Mouse (Mus musculus) liver, embryonic 15.5 days (tissue): ENCODE data around the gene Atpif1. TPM values are rescaled to one million over a fixed set of nuclear protein-coding genes. Genes with fewer than 3 reads are reported as not detected.
"Not testable (repeated sequence)": the region's sequence is repeated elsewhere in the genome, so short reads cannot be mapped to it uniquely, and the experiment has no call there.

Experiments used
- ATAC-seq: fragments of 200-750 bp; cut with Nextera tagmentation; 2 replicates; pipeline ENCODE4 v1.8.0; 2017; ENCODE audit warnings: moderate number of reproducible peaks, mild to moderate bottlenecking, moderate library complexity; ENCODE audit not compliant: insufficient read depth
- H3K27ac ChIP-seq: fragments of 300-500 bp; sonication (generic); replicated peaks from 2 replicates; pipeline ENCODE4 v1.5.1; 2015; ENCODE audit warnings: mild to moderate bottlenecking, inconsistent platforms
- H3K27me3 ChIP-seq: fragments of 300-500 bp; sonication (generic); 2 replicates; pipeline ENCODE4 v1.6.1; 2015; ENCODE audit warnings: mild to moderate bottlenecking, inconsistent platforms
- H3K36me3 ChIP-seq: fragments of 300-500 bp; sonication (generic); replicated peaks from 2 replicates; pipeline ENCODE4 v1.6.1; 2015; ENCODE audit warnings: moderate library complexity, mild to moderate bottlenecking, inconsistent platforms
- H3K4me1 ChIP-seq: fragments of 300-500 bp; sonication (generic); replicated peaks from 2 replicates; pipeline ENCODE4 v1.6.1; 2015; ENCODE audit warnings: inconsistent platforms
- H3K4me2 ChIP-seq: fragments of 300-500 bp; sonication (generic); 2 replicates; pipeline ENCODE4 v1.6.1; 2015; ENCODE audit warnings: moderate library complexity, mild to moderate bottlenecking, inconsistent platforms
- H3K4me3 ChIP-seq: fragments of 300-500 bp; sonication (generic); replicated peaks from 2 replicates; pipeline ENCODE4 v1.5.1; 2015; ENCODE audit warnings: mild to moderate bottlenecking, inconsistent platforms
- H3K9ac ChIP-seq: fragments of 300-500 bp; sonication (generic); 2 replicates; pipeline ENCODE4 v1.6.1; 2015; ENCODE audit warnings: moderate library complexity, mild to moderate bottlenecking, inconsistent platforms
- H3K9me3 ChIP-seq: fragments of 300-500 bp; sonication (generic); replicated peaks from 2 replicates; pipeline ENCODE4 v1.6.1; 2016; ENCODE audit warnings: inconsistent platforms
- WGBS: fragments of 180-500 bp; shearing (Covaris S2); methylation state at CpG from one replicate; pipeline ENCODE4 v1.1.7; 2015; ENCODE audit warnings: mixed read lengths; ENCODE audit not compliant: insufficient replicate concordance; 5-methylcytosine and 5-hydroxymethylcytosine counted together
- polyA plus RNA-seq: library from polyadenylated mRNA; unstranded; fragments of >200 nt; fragmentation: Nextera tagmentation; extraction: Ambion mirVana; gene quantifications from 2 replicates; pipeline ENCODE4 v1.2.1, GENCODE M21; 2015

The Atpif1 gene
- polyA plus RNA-seq, 1 experiment from 2014 or later: 1,178 TPM

DNA sequence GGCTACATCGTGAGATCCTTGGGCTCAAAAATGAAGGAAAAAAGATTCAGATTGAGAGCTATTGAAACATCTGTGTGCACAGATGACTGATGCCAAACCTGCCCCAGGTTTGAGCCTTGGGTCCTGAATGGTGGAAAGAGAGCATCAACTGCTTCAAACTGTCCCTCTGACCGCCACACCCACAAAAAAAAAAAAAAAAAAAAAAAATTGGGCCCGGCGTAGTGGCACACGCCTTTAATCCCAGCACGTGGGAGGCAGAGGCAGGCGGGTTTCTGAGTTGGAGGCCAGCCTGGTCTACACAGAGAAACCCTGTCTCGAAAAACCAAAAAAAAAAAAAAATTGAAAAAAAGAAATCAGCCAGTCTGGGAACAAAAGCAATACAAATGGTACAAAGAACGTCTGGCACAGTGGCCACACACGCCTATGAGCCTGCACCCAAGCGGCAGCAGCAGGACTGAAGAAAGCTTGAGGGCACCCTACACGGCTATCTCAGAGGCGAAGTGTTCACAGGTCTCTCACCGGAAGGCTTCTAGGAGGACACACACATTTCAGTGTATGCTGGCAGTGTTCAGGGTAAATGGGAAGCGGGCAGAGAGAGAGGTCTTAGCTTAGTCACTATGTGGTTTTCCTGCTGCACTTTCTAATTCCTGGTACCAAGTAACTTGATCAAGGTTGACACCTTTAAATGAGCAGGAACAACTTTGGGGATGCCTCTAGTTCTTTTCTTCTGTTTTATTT lies 43.0 kb downstream of the Atpif1 start:
- 59% methylated on average over 15 of the region's 15 CpGs for WGBS
- no peak overlapping the region for H3K4me3 ChIP-seq
- H3K4me1 ChIP-seq: peaks cover 41% of the 10 kb centered on the region

DNA sequence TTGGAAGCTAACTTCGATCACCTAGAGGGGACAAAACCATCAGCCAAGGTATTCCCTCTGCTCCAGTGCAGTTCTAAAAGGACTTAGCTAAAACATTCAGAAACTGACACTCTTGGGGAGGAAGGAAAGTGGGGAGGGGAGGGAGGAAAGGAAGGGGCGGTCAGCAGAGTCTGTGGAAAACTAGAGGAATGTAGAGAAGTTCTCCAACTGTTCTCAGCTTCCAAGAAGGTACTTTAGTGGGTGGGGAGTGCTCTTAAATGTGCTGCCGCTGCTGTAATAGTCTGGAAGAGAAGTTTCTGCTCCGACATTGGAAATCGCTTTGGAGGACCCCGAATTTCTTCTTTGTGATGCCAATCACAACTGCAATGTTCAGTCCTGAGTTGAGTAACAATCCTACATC lies 44.5 kb downstream of the Atpif1 start:
- peaks cover 36% of the 10 kb centered on the region for H3K4me1 ChIP-seq
- H3K27ac ChIP-seq: no peak overlapping the region
- H3K9ac ChIP-seq: no peak overlapping the region
- no peak for ATAC-seq
- no peaks in the 10 kb centered on the region for H3K27me3 ChIP-seq
- peaks cover 15% of the 10 kb centered on the region for H3K36me3 ChIP-seq
- H3K4me2 ChIP-seq: no peak overlapping the region
- no peaks in the 10 kb centered on the region for H3K9me3 ChIP-seq
- no peak overlapping the region for H3K4me3 ChIP-seq
- 69% methylated on average over 6 of the region's 6 CpGs for WGBS

More for the DNA sequence above, 43.0 kb downstream of the Atpif1 start:
- H3K4me2 ChIP-seq: no peak overlapping the region
- no peak overlapping the region for H3K27ac ChIP-seq
- H3K9ac ChIP-seq: no peak overlapping the region
- H3K36me3 ChIP-seq: peaks cover 29% of the 10 kb centered on the region
- no peaks in the 10 kb centered on the region for H3K27me3 ChIP-seq
- no peak for ATAC-seq
- no peaks in the 10 kb centered on the region for H3K9me3 ChIP-seq

GRCm38 (mm10) chr4:132488521-132488920 lies 44.9 kb downstream of the Atpif1 start:
- no peak overlapping the region for H3K27ac ChIP-seq
- H3K4me2 ChIP-seq: no peak overlapping the region
- ATAC-seq: no peak
- H3K27me3 ChIP-seq: no peaks in the 10 kb centered on the region
- H3K36me3 ChIP-seq: peaks cover 10% of the 10 kb centered on the region
- H3K4me1 ChIP-seq: peaks cover 38% of the 10 kb centered on the region
- no peak overlapping the region for H3K9ac ChIP-seq
- no peak overlapping the region for H3K4me3 ChIP-seq
- no peaks in the 10 kb centered on the region for H3K9me3 ChIP-seq
- WGBS: 68% methylated on average over 3 of the region's 3 CpGs

GRCm38 (mm10) chr4:132484820-132485219 lies 48.6 kb downstream of the Atpif1 start:
- Histone ChIP-seq H3K9me3 (no peaks in the 10 kb centered on the region), H3K27ac (no peak overlapping the region), H3K4me3 (no peak overlapping the region), H3K9ac (no peak overlapping the region), H3K36me3 (no peaks in the 10 kb centered on the region), H3K27me3 (no peaks in the 10 kb centered on the region), H3K4me2 (no peak overlapping the region), H3K4me1 (peaks cover 20% of the 10 kb centered on the region; the same call in 1 of the 2 replicates)
- 56% methylated on average over 5 of the region's 5 CpGs for WGBS
- peak; percentile 52; the same call in 1 of the 2 replicates for ATAC-seq

GRCm38 (mm10) chr4:132484231-132484630 lies 49.2 kb downstream of the Atpif1 start:
- H3K4me3 ChIP-seq: no peak overlapping the region
- H3K4me1 ChIP-seq: peaks cover 17% of the 10 kb centered on the region; the same call in 1 of the 2 replicates
- no peaks in the 10 kb centered on the region for H3K36me3 ChIP-seq
- 64% methylated on average over 4 of the region's 4 CpGs for WGBS
- no peak for ATAC-seq
- H3K9ac ChIP-seq: no peak overlapping the region
- H3K4me2 ChIP-seq: no peak overlapping the region
- H3K27ac ChIP-seq: no peak overlapping the region
- H3K9me3 ChIP-seq: no peaks in the 10 kb centered on the region
- H3K27me3 ChIP-seq: no peaks in the 10 kb centered on the region

GRCm38 (mm10) chr4:132482956-132483608 lies 50.4 kb downstream of the Atpif1 start:
- no peak overlapping the region for H3K4me3 ChIP-seq
- no peak overlapping the region for H3K9ac ChIP-seq
- WGBS: 61% methylated on average over 13 of the region's 13 CpGs
- H3K36me3 ChIP-seq: no peaks in the 10 kb centered on the region
- peak overlapping the region; percentile 56; the same call in 1 of the 2 replicates for H3K27ac ChIP-seq
- no peaks in the 10 kb centered on the region for H3K9me3 ChIP-seq
- ATAC-seq: peak; percentile 32
- no peaks in the 10 kb centered on the region for H3K27me3 ChIP-seq
- peaks cover 12% of the 10 kb centered on the region; the same call in 1 of the 2 replicates for H3K4me1 ChIP-seq
- no peak overlapping the region for H3K4me2 ChIP-seq

- not testable (repeated sequence) for H3K4me3 ChIP-seq, H3K9ac ChIP-seq, H3K9me3 ChIP-seq, H3K36me3 ChIP-seq, H3K27me3 ChIP-seq, ATAC-seq, H3K27ac ChIP-seq, H3K4me2 ChIP-seq
- peaks cover 12% of the 10 kb centered on the region; the same call in 1 of the 2 replicates for H3K4me1 ChIP-seq
- 50% methylated on average over 3 of the region's 3 CpGs for WGBS
Measured at GRCm38 (mm10) chr4:132482104-132482503, 51.4 kb downstream of the Atpif1 start.

Other genes with a start within 250 kb of the Atpif1 start
- 0.52 and 0.54 TPM in 2 replicates for gene Rab42, start 230.3 kb downstream of the Atpif1 start, polyA plus RNA-seq
- gene Trnau1ap, start 204.1 kb downstream of the Atpif1 start, polyA plus RNA-seq: 28.7 and 34.2 TPM in 2 replicates
- 48.0 and 54.5 TPM in 2 replicates for gene Rcc1, start 180.1 kb downstream of the Atpif1 start, polyA plus RNA-seq
- 8.0 and 8.6 TPM in 2 replicates for gene Phactr4, start 111.2 kb downstream of the Atpif1 start, polyA plus RNA-seq
- 10.7 and 11.2 TPM in 2 replicates for gene Med18, start 69.7 kb downstream of the Atpif1 start, polyA plus RNA-seq
- 7.4 and 7.8 TPM in 2 replicates for gene Sesn2, start 23.2 kb downstream of the Atpif1 start, polyA plus RNA-seq
- 68.8 and 84.7 TPM in 2 replicates for gene Dnajc8, start 1.9 kb upstream of the Atpif1 start, polyA plus RNA-seq
- 1.1 and 1.2 TPM in 2 replicates for gene Ptafr, start 30.4 kb upstream of the Atpif1 start, polyA plus RNA-seq
- 14.4 and 14.9 TPM in 2 replicates for gene Eya3, start 105.3 kb upstream of the Atpif1 start, polyA plus RNA-seq
- gene Xkr8, start 198.9 kb upstream of the Atpif1 start, polyA plus RNA-seq: 2.9 and 3.0 TPM in 2 replicates
- 1.0 and 1.1 TPM in 2 replicates for gene Smpdl3b, start 223.6 kb upstream of the Atpif1 start, polyA plus RNA-seq
- 78.2 and 81.3 TPM in 2 replicates for gene Rpa2, start 234.7 kb upstream of the Atpif1 start, polyA plus RNA-seq